Mouse (Mus musculus): ENCODE data around the gene Pabpc1l. TPM values are rescaled to one million over a fixed set of nuclear protein-coding genes. Genes with fewer than 3 reads are reported as not detected.

The Pabpc1l gene
- total and polyA plus RNA-seq, 3 experiments = 0.47 to 0.96 (median 0.76) TPM

GRCm38 (mm10) chr2:164070765-164071436, 45.7 kb downstream of the Pabpc1l start, which contains the start of gene Tomm34:
Gene Tomm34, minus strand, starts transcription at chr2:164071169.
- peak within 1 kb of the TSS; percentile 65 for H3K9ac ChIP-seq (ENCODE audit: insufficient read depth, low read depth)
- DNase-seq (ENCODE audit: extremely low read depth) = peak; percentile 94
- H3K4me2 ChIP-seq (ENCODE audit: insufficient read depth, low read depth, poor library complexity, severe bottlenecking) = peak within 1 kb of the TSS; percentile 93
- TF ChIP-seq POLR2AphosphoS2 (IDR thresholded peaks at IDR 0.05; ENCODE audit: low read depth, low read length) (peak; percentile 83), JUN (IDR thresholded peaks at IDR 0.05; ENCODE audit: insufficient read depth, low read depth, low read length) (no peak), KAT2A (IDR thresholded peaks at IDR 0.05; ENCODE audit: insufficient replicate concordance, low read length) (0 out of 2 replicates have a peak, but pooled peaks have one; percentile 26), ETS1 (conservative IDR thresholded peaks at IDR 0.05; ENCODE audit: low read depth, low read length) (no peak), USF1 (IDR thresholded peaks at IDR 0.05; ENCODE audit: low read depth, low read length) (no peak), RAD21 (IDR thresholded peaks at IDR 0.05; ENCODE audit: low read depth, low read length) (no peak), PAX5 (IDR thresholded peaks at IDR 0.05; ENCODE audit: low read length) (no peak), SIN3A (IDR thresholded peaks at IDR 0.05; ENCODE audit: low read length) (peak; percentile 94), TCF12 (IDR thresholded peaks at IDR 0.05; ENCODE audit: low read depth, low read length) (peak; percentile 47; the same call in 1 of the 2 replicates), EP300 (IDR thresholded peaks at IDR 0.05; ENCODE audit: low read length) (no peak), SMC3 (IDR thresholded peaks at IDR 0.05; ENCODE audit: low read depth, low read length) (no peak), USF2 (conservative IDR thresholded peaks at IDR 0.05; ENCODE audit: low read depth, low read length) (no peak), MXI1 (IDR thresholded peaks at IDR 0.05; ENCODE audit: low read depth, low read length) (peak; percentile 86), MYC (IDR thresholded peaks at IDR 0.05; ENCODE audit: low read depth, low read length) (0 out of 2 replicates have a peak, but pooled peaks have one; percentile 13), BHLHE40 (IDR thresholded peaks at IDR 0.05; ENCODE audit: low read depth, low read length) (no peak), E2F4 (IDR thresholded peaks at IDR 0.05; ENCODE audit: insufficient replicate concordance, low read depth, low read length) (no peak), RCOR1 (conservative IDR thresholded peaks at IDR 0.05; ENCODE audit: low read depth, low read length) (no peak; the same call in 1 of the 2 replicates), MAX (IDR thresholded peaks at IDR 0.05; ENCODE audit: low read length) (peak; percentile 91), MAZ (IDR thresholded peaks at IDR 0.05; ENCODE audit: low read depth, low read length) (peak; percentile 42; the same call in 1 of the 2 replicates), ZMIZ1 (IDR thresholded peaks at IDR 0.05; ENCODE audit: low read depth, low read length) (peak; percentile 95), ZC3H11A (IDR thresholded peaks at IDR 0.05; ENCODE audit: low read depth, low read length) (no peak), HCFC1 (IDR thresholded peaks at IDR 0.05; ENCODE audit: low read depth, low read length) (peak; percentile 65), ZNF384 (IDR thresholded peaks at IDR 0.05; ENCODE audit: low read depth, low read length) (no peak), IRF4 (IDR thresholded peaks at IDR 0.05; ENCODE audit: low read depth, low read length) (no peak; the same call in 1 of the 2 replicates), JUND (conservative IDR thresholded peaks at IDR 0.05; ENCODE audit: low read depth, low read length) (no peak), ELF1 (IDR thresholded peaks at IDR 0.05; ENCODE audit: low read depth, low read length) (peak; percentile 97), UBTF (IDR thresholded peaks at IDR 0.05; ENCODE audit: low read depth, low read length) (no peak; the same call in 1 of the 2 replicates), CTCF (conservative IDR thresholded peaks at IDR 0.05 in 1 of 2, IDR thresholded peaks at IDR 0.05 in 1 of 2; ENCODE audit: low read depth in 2 of 2, low read length in 2 of 2) (no peak), CHD2 (IDR thresholded peaks at IDR 0.05; ENCODE audit: low read length) (no peak), NELFE (IDR thresholded peaks at IDR 0.05; ENCODE audit: low read depth, low read length) (peak; percentile 98), TBP (conservative IDR thresholded peaks at IDR 0.05; ENCODE audit: low read depth, low read length) (peak; percentile 94), ZKSCAN1 (IDR thresholded peaks at IDR 0.05; ENCODE audit: borderline replicate concordance, low read depth, low read length) (no peak), POLR2A (IDR thresholded peaks at IDR 0.05; ENCODE audit: low read depth, low read length) (peak; percentile 97), MEF2A (IDR thresholded peaks at IDR 0.05; ENCODE audit: borderline replicate concordance, low read depth, low read length) (no peak), MAFK (IDR thresholded peaks at IDR 0.05; ENCODE audit: insufficient replicate concordance, low read length) (no peak), GABPA (IDR thresholded peaks at IDR 0.05; ENCODE audit: insufficient replicate concordance, low read depth, low read length) (no peak), CHD1 (IDR thresholded peaks at IDR 0.05; ENCODE audit: low read depth, low read length) (no peak), NRF1 (IDR thresholded peaks at IDR 0.05; ENCODE audit: low read depth, low read length) (peak; percentile 9; the same call in 1 of the 2 replicates)
- dilution Hi-C loops (cut with MboI; ENCODE audit: extremely low pct_ligation_motif_present, extremely low pct_unique_long_range_greater_than_20kb, low sequenced_read_pairs) (no loop called here), in situ Hi-C loops (cut with MboI; ENCODE audit: low pct_ligation_motif_present, low pct_unique_long_range_greater_than_20kb, low sequenced_read_pairs) (no loop called here)
- peaks cover 64% of the 10 kb centered on the region for H3K79me2 ChIP-seq (replicated peaks; ENCODE audit: control insufficient read depth, extremely low read depth, insufficient read depth, poor library complexity, severe bottlenecking)
- peaks cover 7 to 40% of the 10 kb centered on the region in 2 experiments; a peak in 3 of 4 replicates for H3K4me1 ChIP-seq (ENCODE audit: control insufficient read depth in 1 of 2, insufficient read depth in 2 of 2)
- peaks cover 11 to 34% of the 10 kb centered on the region in 2 experiments for H3K36me3 ChIP-seq (replicated peaks in 1 of 2; ENCODE audit: control insufficient read depth in 1 of 2, insufficient read depth in 1 of 2, low read length in 1 of 2)
- H3K4me3 ChIP-seq (replicated peaks in 1 of 3; ENCODE audit: low read depth in 2 of 3, low read length in 2 of 3, poor library complexity in 1 of 3) = peak within 1 kb of the TSS; percentile 87 to 94 (median 89)
- H3K9me3 ChIP-seq (replicated peaks; ENCODE audit: low read length) = no peaks in the 10 kb centered on the region
- peak within 1 kb of the TSS; percentile 2; the same call in 1 of the 2 replicates for H3K27ac ChIP-seq (ENCODE audit: insufficient read depth, low read depth)
- no peaks in the 10 kb centered on the region for H3K27me3 ChIP-seq (replicated peaks)

All from CH12.LX (cell line).